Mouse (Mus musculus): ENCODE data around the gene Smox. TPM values are rescaled to one million over a fixed set of nuclear protein-coding genes. Genes with fewer than 3 reads are reported as not detected.
"Not testable (repeated sequence)": the region's sequence is repeated elsewhere in the genome, so short reads cannot be mapped to it uniquely, and the experiment has no call there.

Smox gene
- 10 to 100 TPM; 67.7 to 73.5 TPM for total RNA-seq (2021)

DNA sequence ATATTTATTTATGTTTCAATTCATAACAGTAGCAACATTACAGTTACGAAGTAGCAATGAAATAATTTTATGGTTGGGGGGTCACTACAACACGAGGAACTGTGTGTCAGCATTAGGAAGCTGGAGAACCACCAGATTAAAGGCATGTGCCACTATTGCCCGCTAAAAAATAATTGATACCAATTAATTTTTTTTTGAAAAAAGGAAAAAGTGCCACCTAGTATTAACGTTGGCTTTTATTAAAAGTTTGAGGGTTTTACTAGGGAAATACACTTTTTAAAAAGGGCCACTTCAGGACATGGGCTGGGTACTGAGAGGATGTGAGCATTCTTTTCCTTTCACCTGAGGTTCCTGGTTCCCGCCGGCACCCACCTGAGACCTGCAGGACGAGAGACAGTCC lies at the start of gene Smox:
Smox (plus strand) TSS at position 301 of the 400 bp plus-strand sequence.
- DNase-seq (ENCODE audit: low spot score in 2 of 2), result no peak
- intact Hi-C loops (cut with DNase I), result loop anchor here (5.0 kb wide), 1 partner anchor 49 kb away; no protein-coding TSS in a partner anchor

GRCm38 (mm10) chr2:131443084-131443890 lies 48.0 kb upstream of the Smox start:
- intact Hi-C loops (cut with DNase I), result loop anchor here (5.0 kb wide), 1 partner anchor 49 kb away; the partner anchor contains the start of gene Smox
- no peak for DNase-seq (ENCODE audit: low spot score in 2 of 2)

GRCm38 (mm10) chr2:131443891-131444190 lies 47.5 kb upstream of the Smox start:
- no peak for DNase-seq (ENCODE audit: low spot score in 2 of 2)
- intact Hi-C loops (cut with DNase I), result loop anchor here (5.0 kb wide), 1 partner anchor 48 kb away; the partner anchor contains the start of gene Smox

DNA sequence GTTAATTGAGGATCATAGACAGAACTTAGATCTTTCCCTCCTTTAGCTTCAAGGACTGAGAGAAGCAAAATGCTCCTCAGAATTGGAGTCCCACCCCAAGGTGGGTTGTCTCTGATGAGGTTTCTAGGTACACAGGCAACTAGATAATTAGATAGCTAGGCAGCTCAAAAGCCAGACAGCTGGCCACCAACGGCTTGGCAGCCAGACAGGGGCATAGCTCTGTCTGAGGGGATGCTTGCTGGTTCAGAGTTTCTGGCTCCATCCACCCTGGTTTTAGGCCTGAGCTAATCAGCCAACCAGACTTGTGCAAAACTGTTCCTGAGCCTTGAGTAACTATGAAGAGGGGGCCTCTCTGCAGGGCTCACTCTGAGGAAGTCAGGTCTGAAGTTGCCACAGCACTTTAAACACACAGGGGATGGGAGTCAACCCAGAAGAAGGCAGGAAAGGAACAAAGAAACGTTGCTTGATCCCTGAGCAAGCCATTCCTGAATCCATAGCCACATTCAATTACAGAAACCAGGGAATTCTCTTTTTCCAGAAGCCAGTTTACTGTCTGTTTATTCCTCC lies 44.8 kb upstream of the Smox start:
- no peak for DNase-seq (ENCODE audit: low spot score in 2 of 2)
- intact Hi-C loops (cut with DNase I), result no loop called here

GRCm38 (mm10) chr2:131447566-131448330 lies 43.5 kb upstream of the Smox start:
- intact Hi-C loops (cut with DNase I), result no loop called here

DNA sequence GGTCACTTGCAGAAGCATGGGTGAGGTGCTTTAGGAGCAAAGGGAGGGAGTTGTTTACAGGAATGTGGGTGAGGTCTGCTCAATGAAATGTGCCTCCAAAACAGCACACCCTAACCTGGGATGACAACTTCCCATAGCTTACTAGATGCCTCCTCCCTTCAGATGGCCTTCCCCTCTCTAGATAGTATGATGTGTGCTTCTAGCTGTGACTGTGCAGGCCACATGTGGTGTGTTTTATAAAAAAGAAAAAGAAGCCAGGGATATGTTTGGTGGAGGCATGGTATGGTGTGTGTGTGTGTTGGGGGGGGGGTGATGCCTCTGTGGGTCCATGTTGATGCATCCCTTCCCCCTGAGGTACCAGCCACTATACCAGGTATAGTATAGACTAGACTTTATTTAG lies 42.9 kb upstream of the Smox start:
- no peak for DNase-seq (ENCODE audit: low spot score in 2 of 2)
- intact Hi-C loops (cut with DNase I), result no loop called here

More at GRCm38 (mm10) chr2:131447566-131448330, 43.5 kb upstream of the Smox start:
- DNase-seq (ENCODE audit: low spot score in 2 of 2), result no peak

- DNase-seq (ENCODE audit: low spot score in 2 of 2), result no peak
- intact Hi-C loops (cut with DNase I), result no loop called here
Observed at GRCm38 (mm10) chr2:131449720-131450119, 41.6 kb upstream of the Smox start.

DNA sequence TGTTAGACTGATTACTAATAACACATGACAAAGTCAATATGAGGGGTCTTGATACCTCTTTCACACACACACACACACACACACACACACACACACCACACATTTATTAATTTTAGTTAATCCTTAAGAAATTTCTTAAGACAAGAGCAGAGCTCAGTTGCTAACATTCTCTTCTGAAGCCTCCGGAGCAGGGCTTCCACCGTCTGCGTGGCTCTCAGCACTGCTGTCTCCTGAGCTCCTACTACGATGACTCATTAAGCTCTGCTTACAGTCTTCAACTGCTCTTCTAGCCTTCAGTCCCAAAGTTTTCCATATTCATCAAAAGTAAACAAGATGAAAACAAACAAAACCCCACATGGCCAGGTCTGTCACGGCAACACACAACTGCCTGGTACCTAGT lies 40.8 kb upstream of the Smox start:
- no peak for DNase-seq (ENCODE audit: low spot score in 2 of 2)
- intact Hi-C loops (cut with DNase I), result no loop called here

- intact Hi-C loops (cut with DNase I), result no loop called here
- no peak for DNase-seq (ENCODE audit: low spot score in 2 of 2)
Observed at GRCm38 (mm10) chr2:131457728-131458127, 33.6 kb upstream of the Smox start.

DNA sequence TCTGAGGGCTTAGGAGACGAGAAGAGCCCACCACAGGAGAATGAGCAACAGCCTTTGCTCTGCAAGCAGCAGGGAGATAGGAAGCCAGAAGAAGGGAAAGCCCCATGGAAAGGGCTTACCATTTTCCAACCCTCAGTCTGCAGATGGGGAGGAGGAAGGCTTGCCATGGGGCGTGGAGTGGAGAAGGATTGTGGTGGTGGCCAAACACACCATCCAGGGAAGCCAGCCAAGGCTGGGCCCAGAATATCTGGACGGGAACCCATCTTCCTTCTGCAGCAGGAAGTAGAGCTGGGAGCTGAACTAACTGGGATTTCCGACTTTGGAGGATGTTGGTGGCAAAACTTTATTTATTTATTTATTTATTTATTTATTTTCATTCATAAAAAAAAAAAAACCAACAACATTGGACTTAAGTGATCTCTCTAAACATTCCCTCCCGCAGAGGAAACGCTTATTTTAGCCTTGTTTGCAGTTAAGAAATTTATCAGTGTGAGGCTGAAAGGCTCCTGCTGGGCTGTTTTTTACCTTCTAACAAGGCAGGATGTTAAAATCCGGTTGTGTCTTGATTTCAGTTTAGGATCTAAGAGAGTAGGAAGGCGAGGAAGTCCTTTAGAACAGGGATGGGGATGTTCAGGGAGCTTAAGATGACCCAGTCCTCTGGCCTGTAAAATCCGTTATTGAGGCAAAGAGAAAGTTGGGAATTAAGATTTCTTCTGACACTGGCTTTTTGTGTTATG lies 30.2 kb upstream of the Smox start:
- DNase-seq (ENCODE audit: low spot score in 2 of 2), result no peak
- intact Hi-C loops (cut with DNase I), result no loop called here

DNA sequence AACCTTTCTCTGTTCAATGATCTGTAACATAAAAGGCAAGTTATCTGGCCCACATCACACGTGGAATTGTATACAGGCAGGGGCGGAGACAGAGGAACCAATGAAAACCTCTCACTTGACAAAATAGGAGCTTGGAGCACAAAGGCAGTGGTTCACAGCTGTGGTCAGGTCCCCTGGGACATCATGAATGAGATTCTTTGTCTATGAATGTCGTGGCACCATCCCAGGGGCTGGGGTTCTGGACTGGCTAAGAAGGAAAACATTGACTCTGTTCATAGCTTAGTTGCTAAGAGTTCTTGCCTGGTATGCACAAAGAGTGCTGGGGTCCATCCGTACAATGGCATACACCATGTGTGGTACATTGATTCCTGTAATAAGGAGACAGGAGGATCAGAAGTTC lies 28.3 kb upstream of the Smox start:
- intact Hi-C loops (cut with DNase I), result no loop called here
- DNase-seq (ENCODE audit: low spot score in 2 of 2), result peak in 1 of 2 experiments; percentile 12

GRCm38 (mm10) chr2:131464147-131464546 lies 27.1 kb upstream of the Smox start:
- no peak for DNase-seq (ENCODE audit: low spot score in 2 of 2)
- intact Hi-C loops (cut with DNase I), result no loop called here

DNA sequence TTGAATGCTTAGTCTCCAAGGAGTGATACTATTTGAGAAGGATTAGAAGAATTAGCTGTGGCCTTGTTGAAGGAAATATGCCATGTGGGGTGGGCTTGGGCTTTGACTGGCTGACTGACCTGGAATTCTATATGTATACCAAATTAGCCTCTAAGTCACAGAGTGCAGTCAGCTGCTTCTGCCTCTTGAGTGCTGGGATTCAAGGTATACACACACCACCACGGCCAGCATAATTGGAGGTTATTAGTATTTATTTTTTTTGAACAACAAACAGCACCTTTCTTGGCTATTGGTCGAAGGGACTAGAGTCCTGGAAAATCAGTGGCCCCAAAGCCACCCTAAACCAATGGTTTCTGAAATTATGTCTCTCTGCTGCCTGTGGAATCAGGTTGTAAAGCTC lies 24.6 kb upstream of the Smox start:
- intact Hi-C loops (cut with DNase I), result no loop called here

GRCm38 (mm10) chr2:131469916-131470315 lies 21.4 kb upstream of the Smox start:
- intact Hi-C loops (cut with DNase I), result no loop called here
- peak in 1 of 2 experiments; percentile 24 for DNase-seq (ENCODE audit: low spot score in 2 of 2)

More for the DNA sequence above, 24.6 kb upstream of the Smox start:
- no peak for DNase-seq (ENCODE audit: low spot score in 2 of 2)

GRCm38 (mm10) chr2:131473749-131474148 lies 17.5 kb upstream of the Smox start:
- intact Hi-C loops (cut with DNase I), result no loop called here
- DNase-seq (ENCODE audit: low spot score in 2 of 2), result no peak

DNA sequence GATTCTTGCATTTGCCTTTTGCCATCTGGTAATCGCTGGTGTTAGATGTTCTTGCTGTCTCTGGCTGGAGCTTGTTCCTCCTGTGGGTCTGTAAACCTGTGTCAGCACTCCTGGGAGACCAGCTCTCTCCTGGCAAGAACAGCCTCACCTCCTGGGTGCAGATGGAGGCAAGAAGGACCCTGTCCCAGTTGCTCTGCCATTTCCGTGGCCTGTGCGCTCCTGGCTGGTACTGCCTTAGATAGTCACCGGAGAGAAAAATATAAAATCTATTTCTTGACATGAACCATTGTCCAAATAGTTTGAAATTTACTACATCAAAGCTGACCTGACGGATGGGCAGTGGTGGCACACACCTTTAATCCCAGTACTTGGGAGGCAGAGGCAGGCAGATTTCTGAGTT lies 14.2 kb upstream of the Smox start:
- intact Hi-C loops (cut with DNase I), result loop anchor here (5.0 kb wide), 1 partner anchor 45 kb away; no protein-coding TSS in a partner anchor
- not testable (repeated sequence) for DNase-seq (ENCODE audit: low spot score in 2 of 2)

DNA sequence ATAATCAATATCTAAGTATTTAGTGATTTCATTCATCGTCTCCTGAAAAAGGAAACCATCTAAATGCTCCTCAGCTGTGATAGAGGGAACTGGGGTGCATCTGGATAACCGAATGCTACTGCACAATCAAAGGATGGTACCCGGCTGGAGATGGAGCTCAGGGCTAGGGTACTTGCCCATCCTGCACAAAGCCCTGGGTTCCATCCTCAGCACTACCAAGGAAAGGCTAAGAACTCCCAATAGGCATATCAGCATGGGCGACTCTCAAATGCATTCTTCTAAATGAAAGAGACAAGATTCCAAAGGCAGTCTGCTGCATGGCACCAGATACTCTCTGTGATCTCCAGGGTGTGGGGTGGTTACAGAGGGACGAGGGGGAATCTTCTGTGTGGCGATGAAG lies 13.4 kb upstream of the Smox start:
- intact Hi-C loops (cut with DNase I), result loop anchor here (5.0 kb wide), 1 partner anchor 46 kb away; no protein-coding TSS in a partner anchor

GRCm38 (mm10) chr2:131478349-131478748 lies 12.9 kb upstream of the Smox start:
- intact Hi-C loops (cut with DNase I), result loop anchor here (5.0 kb wide), 1 partner anchor 46 kb away; no protein-coding TSS in a partner anchor
- no peak for DNase-seq (ENCODE audit: low spot score in 2 of 2)

More for the DNA sequence above, 13.4 kb upstream of the Smox start:
- DNase-seq (ENCODE audit: low spot score in 2 of 2), result no peak

DNA sequence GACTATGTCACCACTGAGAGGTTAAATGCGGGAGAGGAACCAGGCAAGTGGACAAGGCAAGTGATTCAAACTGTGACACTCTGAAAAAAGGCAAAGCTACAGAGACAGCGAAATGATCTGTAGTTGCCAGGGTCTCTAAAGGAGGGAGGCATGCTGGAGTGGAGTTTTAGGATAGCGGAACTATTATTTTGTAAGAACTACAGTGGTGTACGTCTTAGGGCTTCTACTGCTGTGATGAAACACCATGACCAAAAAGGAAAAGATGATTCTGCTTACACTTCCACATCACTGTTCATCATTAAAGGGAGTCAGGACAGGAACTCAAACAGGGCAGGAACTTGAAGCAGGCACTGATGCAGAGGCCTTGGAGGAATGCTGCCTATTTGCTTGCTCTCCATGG lies 12.4 kb upstream of the Smox start:
- no peak for DNase-seq (ENCODE audit: low spot score in 2 of 2)
- intact Hi-C loops (cut with DNase I), result loop anchor here (5.0 kb wide), 1 partner anchor 47 kb away; no protein-coding TSS in a partner anchor
